Mouse (Mus musculus): ENCODE results near the gene Plekhg4.
A peak's percentile ranks its signal among the peaks of the same experiment; 100 is the strongest.

Gene Plekhg4

GRCm38 (mm10) chr8:105349096-105349771 is 23.8 kb upstream of the Plekhg4 start:
- peak; percentile 55 for DNase-seq (ENCODE audit: low read depth)

GRCm38 (mm10) chr8:105350186-105350585 is 22.9 kb upstream of the Plekhg4 start:
- DNase-seq (ENCODE audit: low read depth), result peak; percentile 39

- no peak for DNase-seq (ENCODE audit: low read depth)
Measured at GRCm38 (mm10) chr8:105353583-105354135, 19.4 kb upstream of the Plekhg4 start.

- no peak for DNase-seq (ENCODE audit: low read depth)
Measured at GRCm38 (mm10) chr8:105354549-105354948, 18.5 kb upstream of the Plekhg4 start.

- DNase-seq (ENCODE audit: low read depth), result peak; percentile 79
Measured at GRCm38 (mm10) chr8:105355179-105356024, 17.7 kb upstream of the Plekhg4 start.

- no peak for DNase-seq (ENCODE audit: low read depth)
Measured at GRCm38 (mm10) chr8:105356681-105357080, 16.4 kb upstream of the Plekhg4 start.

- no peak for DNase-seq (ENCODE audit: low read depth)
Measured at GRCm38 (mm10) chr8:105359208-105359607, 13.9 kb upstream of the Plekhg4 start.

- peak; percentile 75 for DNase-seq (ENCODE audit: low read depth)
Measured at GRCm38 (mm10) chr8:105359646-105360045, 13.4 kb upstream of the Plekhg4 start.

- no peak for DNase-seq (ENCODE audit: low read depth)
Measured at GRCm38 (mm10) chr8:105361751-105362702, 11.0 kb upstream of the Plekhg4 start.

- peak; percentile 51 for DNase-seq (ENCODE audit: low read depth)
Measured at GRCm38 (mm10) chr8:105367107-105367506, 6.0 kb upstream of the Plekhg4 start.

GRCm38 (mm10) chr8:105372473-105372872 is 601 bp upstream of the Plekhg4 start:
- peak; percentile 75 for DNase-seq (ENCODE audit: low read depth)

- DNase-seq (ENCODE audit: low read depth), result no peak
Measured at GRCm38 (mm10) chr8:105374513-105374966, 1.5 kb downstream of the Plekhg4 start.

- DNase-seq (ENCODE audit: low read depth), result peak; percentile 30
Measured at GRCm38 (mm10) chr8:105378673-105379072, 5.6 kb downstream of the Plekhg4 start.

GRCm38 (mm10) chr8:105380308-105380707 is 7.2 kb downstream of the Plekhg4 start:
- no peak for DNase-seq (ENCODE audit: low read depth)

GRCm38 (mm10) chr8:105384070-105384469 is 11.0 kb downstream of the Plekhg4 start:
- DNase-seq (ENCODE audit: low read depth), result no peak

GRCm38 (mm10) chr8:105387151-105387550 is 14.1 kb downstream of the Plekhg4 start:
- DNase-seq (ENCODE audit: low read depth), result peak; percentile 70

GRCm38 (mm10) chr8:105389096-105389495 is 16.0 kb downstream of the Plekhg4 start:
- no peak for DNase-seq (ENCODE audit: low read depth)

GRCm38 (mm10) chr8:105393089-105393787 is 20.2 kb downstream of the Plekhg4 start:
- no peak for DNase-seq (ENCODE audit: low read depth)

- peak; percentile 20 for DNase-seq (ENCODE audit: low read depth)
Measured at GRCm38 (mm10) chr8:105393915-105394314, 20.8 kb downstream of the Plekhg4 start.

- DNase-seq (ENCODE audit: low read depth), result peak; percentile 80
Measured at GRCm38 (mm10) chr8:105397747-105398146, 24.7 kb downstream of the Plekhg4 start.

GRCm38 (mm10) chr8:105400016-105400415 is 26.9 kb downstream of the Plekhg4 start:
- no peak for DNase-seq (ENCODE audit: low read depth)

Data from NIH3T3 (cell line).